Mouse (Mus musculus) urinary bladder, adult 2 months (tissue): ENCODE results near the gene Usp33. TPM values are rescaled to one million over a fixed set of nuclear protein-coding genes. Genes with fewer than 3 reads are reported as not detected.
"Not testable (repeated sequence)": the region's sequence is repeated elsewhere in the genome, so short reads cannot be mapped to it uniquely, and the experiment has no call there.

Source experiments
- DNase-seq: peaks from one replicate; pipeline ENCODE4 v3.0.0; 2022; ENCODE audit warnings: low spot score
- polyA plus RNA-seq: library from polyadenylated mRNA; depleted of rRNA; stranded (reverse); fragments of >200 nt; gene quantifications from 2 replicates; pipeline ENCODE4 v1.2.3, GENCODE M21; 2012; rRNA removed

The Usp33 gene
- 32.8 and 39.3 TPM in 2 replicates for polyA plus RNA-seq

GRCm38 (mm10) chr3:152345732-152346632 lies at the start of gene Usp33:
Gene Usp33 (plus strand): TSS chr3:152346478.
- DNase-seq: peak; percentile 89

GRCm38 (mm10) chr3:152300376-152301337 lies 45.6 kb upstream of the Usp33 start:
- DNase-seq: no peak

DNA sequence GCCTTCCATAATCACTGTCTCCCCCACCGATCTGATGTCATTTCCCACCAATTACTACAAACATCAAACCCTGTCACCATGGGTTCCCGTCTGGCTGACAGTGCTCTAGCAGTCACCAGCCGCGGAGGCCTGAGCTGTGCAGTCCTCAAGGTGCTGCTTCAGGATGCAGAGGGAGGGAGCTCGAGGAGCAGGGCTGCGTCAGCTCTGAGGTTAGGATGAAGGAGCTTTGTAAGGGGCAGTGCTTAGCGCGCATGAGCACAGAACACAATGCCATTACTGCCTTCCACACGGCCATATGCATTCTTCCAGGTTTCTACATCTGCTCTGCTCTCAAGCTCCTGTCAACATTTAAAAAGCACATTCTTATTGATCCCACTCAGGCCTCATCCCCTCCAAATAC lies 43.3 kb upstream of the Usp33 start:
- DNase-seq: no peak

- no peak for DNase-seq
Measured at GRCm38 (mm10) chr3:152304093-152304815, 42.0 kb upstream of the Usp33 start.

GRCm38 (mm10) chr3:152305080-152305479 lies 41.2 kb upstream of the Usp33 start:
- DNase-seq: no peak

- DNase-seq: no peak
Measured at GRCm38 (mm10) chr3:152305971-152306370, 40.3 kb upstream of the Usp33 start.

GRCm38 (mm10) chr3:152308485-152309249 lies 37.6 kb upstream of the Usp33 start:
- no peak for DNase-seq

DNA sequence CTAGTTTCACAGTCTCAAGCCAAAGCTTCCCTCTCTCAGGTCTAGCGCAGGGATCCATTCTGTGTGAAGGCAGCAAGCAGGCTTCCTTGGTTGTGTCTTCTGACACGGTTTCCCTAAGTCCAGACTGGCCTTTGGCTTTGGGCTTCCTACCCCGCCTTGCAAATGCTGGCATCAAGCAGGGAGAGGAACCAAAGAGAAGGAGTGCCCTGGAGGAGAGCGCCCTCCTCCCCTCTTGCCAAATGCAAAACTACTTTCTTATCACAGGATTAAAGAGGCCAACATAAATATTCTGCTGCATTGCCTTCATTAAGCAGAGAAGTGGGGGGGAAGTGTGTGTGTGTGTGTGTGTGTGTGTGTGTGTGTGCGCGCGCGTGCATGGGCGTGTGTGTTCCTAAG lies 37.0 kb upstream of the Usp33 start:
- DNase-seq: no peak

DNA sequence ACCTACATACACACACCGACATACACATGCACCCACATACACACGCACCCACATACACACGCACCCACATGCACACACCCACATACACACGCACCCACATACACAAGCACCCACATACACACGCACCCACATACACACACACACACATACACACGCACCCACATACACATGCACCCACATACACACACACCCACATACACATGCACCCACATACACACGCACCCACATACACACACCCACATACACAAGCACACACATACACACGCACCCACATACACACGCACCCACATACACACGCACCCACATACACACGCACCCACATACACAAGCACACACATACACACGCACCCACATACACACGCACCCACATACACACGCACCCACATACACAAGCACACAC lies 31.6 kb upstream of the Usp33 start:
- not testable (repeated sequence) for DNase-seq

GRCm38 (mm10) chr3:152315613-152316012 lies 30.7 kb upstream of the Usp33 start:
- peak; percentile 51 for DNase-seq

GRCm38 (mm10) chr3:152316447-152317173 lies 29.7 kb upstream of the Usp33 start:
- not testable (repeated sequence) for DNase-seq

DNA sequence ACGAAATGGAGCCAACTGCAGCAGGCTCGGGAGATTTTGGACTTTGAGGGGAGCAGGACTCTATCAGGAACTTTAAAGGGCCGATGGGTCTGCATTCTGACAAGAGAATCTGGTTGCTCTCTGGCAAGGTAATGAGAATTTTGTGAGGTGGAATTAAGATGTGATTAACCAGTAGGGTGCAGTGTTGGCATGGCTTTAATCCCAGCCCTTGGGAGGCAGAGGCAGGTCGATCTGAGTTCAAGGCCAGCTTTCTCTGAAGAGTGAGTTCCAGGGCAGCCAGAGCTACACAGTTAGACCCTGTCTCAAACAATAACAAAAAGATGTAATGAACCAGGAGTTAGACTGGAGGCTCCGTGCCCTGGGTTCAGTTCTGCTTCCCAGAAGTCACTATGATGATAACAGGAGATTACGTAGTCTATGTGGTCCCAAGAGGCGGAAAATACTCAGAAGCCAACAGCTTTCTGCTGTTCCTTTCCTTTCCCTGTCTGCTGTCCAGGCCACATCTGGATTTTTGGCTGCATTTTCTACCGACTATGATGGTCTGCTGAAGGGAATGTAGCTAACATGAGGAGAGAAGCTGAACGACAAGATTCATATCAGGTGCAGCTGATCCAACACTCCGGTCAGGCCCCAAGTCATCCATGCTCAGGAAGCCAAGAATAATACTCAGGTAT lies 25.2 kb upstream of the Usp33 start:
- DNase-seq: no peak

- no peak for DNase-seq
Measured at GRCm38 (mm10) chr3:152321765-152322547, 24.3 kb upstream of the Usp33 start.

- no peak for DNase-seq
Measured at GRCm38 (mm10) chr3:152332104-152332503, 14.2 kb upstream of the Usp33 start.

DNA sequence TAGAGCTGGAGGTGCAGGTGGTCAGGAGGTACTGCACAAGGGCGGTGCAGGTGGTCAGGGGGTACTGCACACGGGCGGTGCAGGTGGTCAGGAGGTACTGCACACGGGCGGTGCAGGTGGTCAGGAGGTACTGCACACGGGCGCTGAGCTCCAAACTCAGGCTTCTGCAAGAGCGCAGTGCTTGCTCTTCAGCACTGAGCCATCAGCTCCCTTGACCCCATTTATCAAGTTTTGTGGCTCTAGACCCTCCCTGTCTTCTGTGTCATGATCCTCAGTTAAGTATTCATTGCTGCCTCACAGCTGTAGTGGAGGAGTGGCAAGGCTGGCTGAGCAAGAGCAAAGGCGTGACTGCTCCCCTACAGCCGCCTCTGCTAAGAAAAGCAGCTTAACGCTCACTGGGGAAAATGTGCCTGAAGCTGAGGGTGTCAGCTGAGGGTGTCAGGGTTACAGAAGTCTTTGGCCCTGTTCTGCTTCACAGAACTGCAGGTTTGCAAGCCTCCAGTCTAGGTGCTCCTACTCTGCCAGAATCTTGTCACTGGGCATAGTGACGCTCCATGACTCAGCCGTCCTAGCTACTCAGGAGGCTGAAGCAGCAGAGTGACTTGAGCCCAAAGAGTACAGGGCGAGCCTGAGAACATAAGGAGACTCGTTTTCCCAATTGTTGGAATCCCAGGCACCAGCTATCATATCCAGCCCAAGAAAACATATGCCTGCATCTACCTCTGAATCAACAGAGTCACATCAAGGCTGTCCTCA lies 13.6 kb upstream of the Usp33 start:
- DNase-seq: no peak

- no peak for DNase-seq
Measured at GRCm38 (mm10) chr3:152333641-152334040, 12.6 kb upstream of the Usp33 start.

GRCm38 (mm10) chr3:152336085-152336484 lies 10.2 kb upstream of the Usp33 start:
- no peak for DNase-seq
